Mouse (Mus musculus) embryonic stem cell, embryonic (primary cell): ENCODE measurements around the gene Prickle1.

Experiments used
- CTCF ChIA-PET, 4 experiments: fragments of 300-600 bp in 2 of 4; fragments of 350-600 bp in 2 of 4; sonication (Branson Sonifier 250); formaldehyde crosslinking; loops; one replicate each; lab custom pipeline; 2022; ENCODE audit warnings: inconsistent platforms in 2 of 4; lab: Charles Lee
- POLR2A ChIA-PET, 4 experiments: fragments of 300-600 bp in 2 of 4; fragments of 350-600 bp in 2 of 4; sonication (Branson Sonifier 250); formaldehyde crosslinking; loops; one replicate each; lab custom pipeline; 2022; ENCODE audit warnings: antibody characterized with exemption in 4 of 4, inconsistent platforms in 1 of 4; lab: Charles Lee

The Prickle1 gene

GRCm38 (mm10) chr15:93568911-93569310, 26.8 kb downstream of the Prickle1 start:
- POLR2A ChIA-PET, result interaction anchor here in 2 of 4 experiments (0.6 to 1.1 kb wide), 3 partner anchors 12 to 299 kb away, joined by 3 to 4 read pairs (median 3); no protein-coding TSS in a partner anchor

GRCm38 (mm10) chr15:93567546-93568307, 28.0 kb downstream of the Prickle1 start:
- ChIA-PET CTCF (interaction anchor here in 2 of 4 experiments (0.6 to 1.7 kb wide), 4 partner anchors 8 to 686 kb away, joined by 3 to 4 read pairs (median 4); no protein-coding TSS in a partner anchor), POLR2A (interaction anchor here in 2 of 4 experiments (0.6 to 1.1 kb wide), 2 partner anchors 48 to 201 kb away, joined by 4 to 7 read pairs; no protein-coding TSS in a partner anchor)

More at GRCm38 (mm10) chr15:93568911-93569310, 26.8 kb downstream of the Prickle1 start:
- CTCF ChIA-PET, result no interaction called here

GRCm38 (mm10) chr15:93563491-93563890, 32.2 kb downstream of the Prickle1 start:
- ChIA-PET CTCF (no interaction called here), POLR2A (no interaction called here)

GRCm38 (mm10) chr15:93561540-93561939, 34.2 kb downstream of the Prickle1 start:
- POLR2A ChIA-PET, result no interaction called here
- CTCF ChIA-PET, result no interaction called here

GRCm38 (mm10) chr15:93558421-93558820, 37.3 kb downstream of the Prickle1 start:
- ChIA-PET POLR2A (no interaction called here), CTCF (no interaction called here)

GRCm38 (mm10) chr15:93555719-93556118, 40.0 kb downstream of the Prickle1 start:
- CTCF ChIA-PET, result interaction anchor here in 1 of 4 experiments (0.7 kb wide), 1 partner anchor 1979 kb away, joined by 4 read pairs; no protein-coding TSS in a partner anchor
- POLR2A ChIA-PET, result no interaction called here

- ChIA-PET CTCF (no interaction called here), POLR2A (interaction anchor here in 1 of 4 experiments (0.5 kb wide), 1 partner anchor 38 kb away, joined by 4 read pairs; no protein-coding TSS in a partner anchor)
These were observed 41.4 kb downstream of the Prickle1 start for GRCm38 (mm10) chr15:93554203-93554851.

- ChIA-PET POLR2A (no interaction called here), CTCF (no interaction called here)
These were observed 43.5 kb downstream of the Prickle1 start for GRCm38 (mm10) chr15:93552169-93552568.

GRCm38 (mm10) chr15:93548297-93548696, 47.4 kb downstream of the Prickle1 start:
- ChIA-PET CTCF (interaction anchor here in 1 of 4 experiments (0.7 kb wide), 1 partner anchor 250 kb away, joined by 5 read pairs; no protein-coding TSS in a partner anchor), POLR2A (interaction anchor here in 1 of 4 experiments (0.6 kb wide), 1 partner anchor 17 kb away, joined by 6 read pairs; no protein-coding TSS in a partner anchor)

- CTCF ChIA-PET, result no interaction called here
- POLR2A ChIA-PET, result no interaction called here
These were observed 56.3 kb downstream of the Prickle1 start for GRCm38 (mm10) chr15:93539415-93539814.

GRCm38 (mm10) chr15:93538551-93539205, 57.0 kb downstream of the Prickle1 start:
- ChIA-PET POLR2A (no interaction called here), CTCF (no interaction called here)

- ChIA-PET CTCF (no interaction called here), POLR2A (no interaction called here)
These were observed 57.9 kb downstream of the Prickle1 start for GRCm38 (mm10) chr15:93537745-93538144.

- ChIA-PET CTCF (no interaction called here), POLR2A (interaction anchor here in 1 of 4 experiments (0.7 kb wide), 1 partner anchor 698 kb away, joined by 9 read pairs; no protein-coding TSS in a partner anchor)
These were observed 59.5 kb downstream of the Prickle1 start for GRCm38 (mm10) chr15:93536191-93536590.

GRCm38 (mm10) chr15:93530703-93531032, 65.0 kb downstream of the Prickle1 start:
- ChIA-PET POLR2A (interaction anchor here in 2 of 4 experiments (0.7 kb wide), 2 partner anchors 17 to 39 kb away, joined by 3 to 6 read pairs; no protein-coding TSS in a partner anchor), CTCF (interaction anchor here in 2 of 4 experiments (0.6 to 0.7 kb wide), 3 partner anchors 29 to 813 kb away, joined by 3 to 5 read pairs (median 4); no protein-coding TSS in a partner anchor)

GRCm38 (mm10) chr15:93529831-93530702, 65.6 kb downstream of the Prickle1 start:
- ChIA-PET CTCF (interaction anchor here in 2 of 4 experiments (0.6 to 0.7 kb wide), 3 partner anchors 28 to 814 kb away, joined by 3 to 5 read pairs (median 3); no protein-coding TSS in a partner anchor), POLR2A (interaction anchor here in 1 of 4 experiments (1.2 kb wide), 1 partner anchor 13 kb away, joined by 4 read pairs; no protein-coding TSS in a partner anchor)

GRCm38 (mm10) chr15:93525305-93525917, 70.3 kb downstream of the Prickle1 start:
- CTCF ChIA-PET, result interaction anchor here in 2 of 4 experiments (0.6 to 0.7 kb wide), 2 partner anchors 42 to 1746 kb away, joined by 4 to 6 read pairs; no protein-coding TSS in a partner anchor

GRCm38 (mm10) chr15:93521787-93522180, 73.9 kb downstream of the Prickle1 start:
- CTCF ChIA-PET, result no interaction called here
- POLR2A ChIA-PET, result interaction anchor here in 2 of 4 experiments (1.5 to 1.7 kb wide), 2 partner anchors 19 to 124 kb away, joined by 5 to 6 read pairs; partner anchors contain the start of genes Pphln1 (in 1 of the 2) and Zcrb1 (in 1 of the 2)

More at GRCm38 (mm10) chr15:93525305-93525917, 70.3 kb downstream of the Prickle1 start:
- POLR2A ChIA-PET, result interaction anchor here in 1 of 4 experiments (0.6 kb wide), 1 partner anchor 1793 kb away, joined by 3 read pairs; no protein-coding TSS in a partner anchor
